Comparison of ENCODE assay signal across 20 mouse cellular contexts in the genomic region with DNA sequence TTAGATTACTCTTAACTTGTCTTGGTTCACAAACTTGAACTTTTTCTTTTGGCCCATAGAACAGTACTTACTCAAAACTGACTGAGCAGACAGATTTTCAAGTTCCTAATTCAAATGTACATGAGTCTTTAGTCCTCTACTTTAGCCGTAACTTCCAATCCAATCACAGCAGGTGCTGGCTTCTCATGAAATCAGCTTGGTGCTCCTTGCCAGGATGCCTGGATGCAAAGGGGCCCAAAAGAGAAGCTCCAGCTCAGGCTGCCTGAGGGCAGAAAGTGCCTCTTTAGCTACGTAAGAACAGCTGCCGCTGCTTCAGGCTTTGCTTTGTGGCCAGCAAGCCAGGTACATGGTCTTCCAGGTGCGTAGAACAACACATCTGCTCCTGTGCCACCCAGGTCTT.
DNase-seq lines count a peak whose midpoint lies in the region; ATAC-seq and TF ChIP-seq lines count a peak whose summit lies in the region.
"Had no signal": no experiment of that assay in that cellular context is flagged by ENCODE, and none has a peak within 500 bp of the region (broad histone marks: within the 10 kb centered on the region; RNA-seq: fewer than 3 reads in every experiment).

No protein-coding gene starts in this region.

- no peak for ATAC-seq in forebrain, embryonic 16.5 days
- ATAC-seq: intestine, embryonic 15.5 days had no signal

- H3K4me3 ChIP-seq in forebrain, embryonic 10.5 days = no peak overlapping the region
- no peak overlapping the region for H3K4me3 ChIP-seq in forebrain, embryonic 16.5 days (replicated peaks; ENCODE audit: low read length)
- no peak overlapping the region for H3K4me3 ChIP-seq in left cerebral cortex, adult 2 months
- H3K4me3 ChIP-seq: embryonic facial prominence, embryonic 15.5 days; erythroblast, embryonic 14.5 days; gastrocnemius, adult 2 months; heart, embryonic 10.5 days; hindbrain, embryonic 13.5 days; intestine, embryonic 15.5 days had no signal

- H3K4me2 ChIP-seq in forebrain, embryonic 16.5 days (ENCODE audit: low read length) = no peak overlapping the region
- H3K4me2 ChIP-seq: embryonic facial prominence, embryonic 15.5 days; hindbrain, embryonic 13.5 days; intestine, embryonic 15.5 days had no signal

- peak overlapping the region; percentile 67 for H3K27ac ChIP-seq in forebrain, embryonic 10.5 days
- H3K27ac ChIP-seq in forebrain, embryonic 16.5 days (ENCODE audit: low read length) = no peak overlapping the region
- H3K27ac ChIP-seq in left cerebral cortex, adult 2 months = no peak overlapping the region
- H3K27ac ChIP-seq: embryonic facial prominence, embryonic 15.5 days; gastrocnemius, adult 2 months; heart, embryonic 10.5 days; hindbrain, embryonic 13.5 days; intestine, embryonic 15.5 days had no signal

- 75% methylated on average over 4 of the region's 4 CpGs for WGBS in forebrain, embryonic 10.5 days
- 51% methylated on average over 4 of the region's 4 CpGs for WGBS in forebrain, embryonic 16.5 days

- DNase-seq in cerebellum, adult 11-12 months = peak; percentile 3
- no peak for DNase-seq in cerebellum, adult 9-11 months
- DNase-seq in forebrain, embryonic 10.5 days (ENCODE audit: extremely low spot score, low spot score) = no peak
- peak; percentile 44 for DNase-seq in left cerebral cortex, postnatal 4 days
- no peak for DNase-seq in left cerebral cortex, adult 2 months (ENCODE audit: extremely low spot score in 1 of 2, low spot score in 2 of 2)
- peak; percentile 13 for DNase-seq in cerebellum, postnatal 36 days
- DNase-seq in heart, adult 9 months (ENCODE audit: low spot score in 2 of 2) = no peak
- DNase-seq: adrenal gland, postnatal 10 days; embryo, embryonic 11 days; gastrocnemius, adult 2 months; gastrocnemius, postnatal 25 days; heart, postnatal 10 days; heart, postnatal 4 days; kidney, adult 18-20 months had no signal

- H3K9me3 ChIP-seq in forebrain, embryonic 10.5 days = no peaks in the 10 kb centered on the region
- no peaks in the 10 kb centered on the region for H3K9me3 ChIP-seq in forebrain, embryonic 16.5 days (ENCODE audit: control insufficient read depth, low read length)
- H3K9me3 ChIP-seq: embryonic facial prominence, embryonic 15.5 days; heart, embryonic 10.5 days; hindbrain, embryonic 13.5 days; intestine, embryonic 15.5 days had no signal

- no peak for TF ChIP-seq CTCF in left cerebral cortex, adult 2 months (IDR thresholded peaks at IDR 0.05)

- H3K36me3 ChIP-seq in forebrain, embryonic 10.5 days (replicated peaks) = no peaks in the 10 kb centered on the region
- H3K36me3 ChIP-seq in forebrain, embryonic 16.5 days (ENCODE audit: control insufficient read depth, insufficient read depth) = no peaks in the 10 kb centered on the region
- H3K36me3 ChIP-seq: embryonic facial prominence, embryonic 15.5 days; heart, embryonic 10.5 days; hindbrain, embryonic 13.5 days; intestine, embryonic 15.5 days had no signal

- intact Hi-C loops in left cerebral cortex, postnatal 4 days (cut with DNase I) = no loop called here
- intact Hi-C loops in left cerebral cortex, adult 2 months (cut with DNase I) = no loop called here

- no peak overlapping the region for H3K9ac ChIP-seq in forebrain, embryonic 16.5 days (replicated peaks; ENCODE audit: low read depth, low read length)
- H3K9ac ChIP-seq: embryonic facial prominence, embryonic 15.5 days; hindbrain, embryonic 13.5 days; intestine, embryonic 15.5 days had no signal

- peaks cover 23% of the 10 kb centered on the region for H3K4me1 ChIP-seq in forebrain, embryonic 10.5 days
- H3K4me1 ChIP-seq in forebrain, embryonic 16.5 days (replicated peaks; ENCODE audit: control insufficient read depth, insufficient read depth, low read length) = peaks cover 10% of the 10 kb centered on the region
- H3K4me1 ChIP-seq: embryonic facial prominence, embryonic 15.5 days; heart, embryonic 10.5 days; intestine, embryonic 15.5 days had no signal

- H3K27me3 ChIP-seq in forebrain, embryonic 10.5 days (ENCODE audit: poor library complexity, severe bottlenecking) = no peaks in the 10 kb centered on the region
- H3K27me3 ChIP-seq in forebrain, embryonic 16.5 days (replicated peaks; ENCODE audit: control insufficient read depth, insufficient read depth, low read length) = no peaks in the 10 kb centered on the region
- H3K27me3 ChIP-seq: embryonic facial prominence, embryonic 15.5 days; hindbrain, embryonic 13.5 days; intestine, embryonic 15.5 days had no signal

Comparison
In these comparisons a context has a peak if more than half of its experiments do, and no peak if none do; other contexts are left out.
1. DNase-seq: peak in cerebellum, adult 11-12 months (single experiment), left cerebral cortex, postnatal 4 days (single experiment) and cerebellum, postnatal 36 days (2 of 2); none in cerebellum, adult 9-11 months (single experiment), forebrain, embryonic 10.5 days (single experiment), left cerebral cortex, adult 2 months (0 of 2) and heart, adult 9 months (0 of 2).